Mouse (Mus musculus): ENCODE data around the gene Zscan21. TPM values are rescaled to one million over a fixed set of nuclear protein-coding genes. Genes with fewer than 3 reads are reported as not detected.

The Zscan21 gene
- total RNA-seq (2014; rRNA removed) (8.9 and 10.2 TPM in 2 replicates), polyA plus RNA-seq (2012; rRNA removed) (6.0 and 6.8 TPM in 2 replicates)

DNA sequence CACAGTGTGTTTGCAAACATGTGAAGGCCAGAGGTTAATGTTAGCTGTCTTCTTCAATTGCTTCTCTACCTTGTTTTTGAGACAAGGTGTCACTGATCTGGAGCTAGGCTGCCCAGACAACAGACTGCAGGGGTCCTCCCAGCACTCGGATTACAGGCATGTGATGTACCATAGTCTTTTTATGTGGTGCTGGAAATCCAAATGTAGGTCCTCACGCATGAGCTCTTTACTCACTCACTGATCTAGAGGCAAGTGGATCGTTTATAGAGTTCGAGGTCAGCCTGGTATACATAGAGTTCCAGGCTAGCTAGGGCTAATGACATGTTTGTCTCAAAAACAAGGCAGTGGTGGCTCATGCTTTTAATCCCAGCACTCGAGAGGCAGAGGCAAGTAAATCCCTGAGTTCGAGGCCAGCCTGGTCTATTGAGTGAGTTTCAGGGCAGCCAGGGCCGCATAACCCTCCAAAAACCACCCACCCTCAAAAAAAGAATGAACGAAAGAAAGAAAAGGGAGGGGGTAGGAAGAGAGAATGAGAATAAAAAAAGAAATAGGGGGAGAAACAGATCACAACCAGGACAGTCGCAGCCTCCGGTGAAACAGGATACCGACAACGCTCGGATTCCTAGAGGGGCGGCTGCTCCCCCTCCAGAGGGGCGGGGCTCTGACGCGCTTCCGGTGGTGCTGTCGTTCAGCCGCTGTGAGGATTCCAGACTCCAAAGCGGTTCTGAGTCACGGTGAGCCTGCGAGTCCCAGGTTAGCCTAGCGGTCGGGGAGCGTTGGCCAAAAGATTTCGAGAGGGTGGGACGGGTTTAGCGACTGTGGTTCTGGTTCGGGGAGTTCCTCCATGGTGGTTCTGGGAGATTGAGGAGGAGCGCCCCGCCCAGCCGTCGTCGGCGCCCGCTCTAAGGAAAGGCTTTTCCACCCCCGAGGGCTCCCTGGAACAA is at the start of gene Zscan21:
Gene Zscan21, plus strand, starts transcription at position 649 of the 944 bp plus-strand sequence.
- peak within 1 kb of the TSS; percentile 86 for H3K27ac ChIP-seq (replicated peaks; ENCODE audit: insufficient read depth, low read depth, low read length)
- H3K27me3 ChIP-seq (ENCODE audit: control insufficient read depth, insufficient read depth, low read length) = no peaks in the 10 kb centered on the region
- no peaks in the 10 kb centered on the region; the same call in 1 of the 2 replicates for H3K79me2 ChIP-seq (ENCODE audit: control insufficient read depth, insufficient read depth, low read length)
- H3K9ac ChIP-seq (ENCODE audit: low read depth, low read length) = peak within 1 kb of the TSS; percentile 80
- WGBS = 5% methylated on average over 38 of the region's 38 CpGs
- DNase-seq (ENCODE audit: extremely low read depth, low read depth, low spot score) = peak; percentile 85
- peaks cover 2% of the 10 kb centered on the region; the same call in 1 of the 2 replicates for H3K36me3 ChIP-seq (ENCODE audit: control insufficient read depth, insufficient read depth, low read length)
- H3K4me1 ChIP-seq (ENCODE audit: control insufficient read depth, insufficient read depth, low read length) = peaks cover 11% of the 10 kb centered on the region
- H3K4me3 ChIP-seq (ENCODE audit: insufficient read depth, low read depth, low read length) = peak within 1 kb of the TSS; percentile 74
- TF ChIP-seq CTCF (IDR thresholded peaks at IDR 0.05; ENCODE audit: low read depth, low read length) (peak; percentile 18; the same call in 1 of the 2 replicates), POLR2A (IDR thresholded peaks at IDR 0.05; ENCODE audit: extremely low read depth, insufficient read depth, low read length) (peak; percentile 85)

DNA sequence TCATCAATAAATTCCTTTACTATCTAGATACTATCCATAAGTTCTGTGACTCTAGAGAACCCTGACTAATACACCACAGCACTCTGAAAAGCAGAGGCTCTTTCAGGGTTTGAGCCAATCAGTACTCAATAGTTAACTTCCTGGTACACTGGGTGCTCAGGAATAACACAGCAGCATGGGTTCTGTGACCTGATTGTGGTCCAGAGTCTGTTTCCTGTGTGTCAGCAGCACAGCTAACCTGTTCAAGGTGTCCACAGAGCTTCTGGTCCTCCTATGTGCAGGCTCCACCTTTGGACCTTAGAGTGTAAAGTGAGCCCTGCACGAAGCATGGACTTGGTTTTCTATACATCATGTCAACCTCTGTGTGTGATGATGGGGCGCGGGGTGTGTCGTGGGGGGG is 42.9 kb upstream of the Zscan21 start:
- WGBS = 87% methylated on average over 4 of the region's 4 CpGs
- no peaks in the 10 kb centered on the region for H3K36me3 ChIP-seq (ENCODE audit: control insufficient read depth, insufficient read depth, low read length)
- H3K79me2 ChIP-seq (ENCODE audit: control insufficient read depth, insufficient read depth, low read length) = no peaks in the 10 kb centered on the region
- no peak overlapping the region for H3K27ac ChIP-seq (replicated peaks; ENCODE audit: insufficient read depth, low read depth, low read length)
- H3K9ac ChIP-seq (ENCODE audit: low read depth, low read length) = no peak overlapping the region
- DNase-seq (ENCODE audit: extremely low read depth, low read depth, low spot score) = no peak
- H3K4me3 ChIP-seq (ENCODE audit: insufficient read depth, low read depth, low read length) = no peak overlapping the region
- H3K27me3 ChIP-seq (ENCODE audit: control insufficient read depth, insufficient read depth, low read length) = no peaks in the 10 kb centered on the region
- TF ChIP-seq CTCF (IDR thresholded peaks at IDR 0.05; ENCODE audit: low read depth, low read length) (no peak), POLR2A (IDR thresholded peaks at IDR 0.05; ENCODE audit: extremely low read depth, insufficient read depth, low read length) (no peak)
- H3K4me1 ChIP-seq (ENCODE audit: control insufficient read depth, insufficient read depth, low read length) = peaks cover 9% of the 10 kb centered on the region

DNA sequence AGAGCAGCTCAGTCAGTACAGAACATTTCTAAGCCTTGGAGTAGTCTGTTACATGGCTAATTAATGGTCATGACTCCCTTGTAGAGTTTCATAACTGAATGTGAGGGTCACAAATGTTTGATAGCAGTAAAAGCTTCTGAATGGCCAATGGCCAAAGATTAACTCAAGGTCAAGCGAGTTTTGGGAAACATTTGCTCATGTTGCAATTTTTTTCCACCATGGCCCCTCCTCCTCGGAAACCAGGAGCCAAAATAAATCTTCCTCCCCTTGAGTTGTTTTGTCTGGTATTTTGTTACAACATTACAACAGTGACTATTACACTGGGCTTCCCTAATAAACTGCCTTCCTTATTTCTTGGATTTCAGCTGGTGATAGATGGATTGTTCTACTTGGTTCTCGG is 41.0 kb upstream of the Zscan21 start:
- peaks cover 11% of the 10 kb centered on the region for H3K4me1 ChIP-seq (ENCODE audit: control insufficient read depth, insufficient read depth, low read length)
- no peaks in the 10 kb centered on the region for H3K27me3 ChIP-seq (ENCODE audit: control insufficient read depth, insufficient read depth, low read length)
- DNase-seq (ENCODE audit: extremely low read depth, low read depth, low spot score) = peak; percentile 98
- no peaks in the 10 kb centered on the region for H3K79me2 ChIP-seq (ENCODE audit: control insufficient read depth, insufficient read depth, low read length)
- 12% methylated on average over 3 of the region's 3 CpGs for WGBS
- no peaks in the 10 kb centered on the region for H3K36me3 ChIP-seq (ENCODE audit: control insufficient read depth, insufficient read depth, low read length)
- TF ChIP-seq POLR2A (IDR thresholded peaks at IDR 0.05; ENCODE audit: extremely low read depth, insufficient read depth, low read length) (no peak), CTCF (IDR thresholded peaks at IDR 0.05; ENCODE audit: low read depth, low read length) (no peak)
- peak overlapping the region; percentile 100 for H3K27ac ChIP-seq (replicated peaks; ENCODE audit: insufficient read depth, low read depth, low read length)
- no peak overlapping the region for H3K4me3 ChIP-seq (ENCODE audit: insufficient read depth, low read depth, low read length)
- H3K9ac ChIP-seq (ENCODE audit: low read depth, low read length) = peak overlapping the region; percentile 68

DNA sequence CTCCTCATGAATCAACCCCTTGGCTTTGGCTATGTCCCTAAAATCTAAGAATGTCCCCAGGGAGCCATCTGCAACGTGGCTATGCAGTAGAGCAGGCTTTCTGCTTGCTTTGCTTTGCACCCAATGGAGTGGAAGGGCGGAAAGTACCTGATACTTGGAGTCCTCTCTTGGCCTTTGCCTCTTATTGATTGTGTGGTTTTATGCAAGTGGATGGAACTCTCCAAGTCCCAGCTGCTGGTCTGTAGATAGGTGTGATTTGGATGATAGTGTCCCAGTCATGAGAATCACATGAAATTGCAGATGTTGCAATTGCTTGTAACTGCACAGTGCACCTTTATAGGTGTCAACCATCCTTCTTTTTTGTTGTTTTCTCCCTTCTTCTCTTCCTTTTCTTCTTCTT is 40.6 kb upstream of the Zscan21 start:
- no peaks in the 10 kb centered on the region for H3K79me2 ChIP-seq (ENCODE audit: control insufficient read depth, insufficient read depth, low read length)
- no peaks in the 10 kb centered on the region for H3K27me3 ChIP-seq (ENCODE audit: control insufficient read depth, insufficient read depth, low read length)
- TF ChIP-seq CTCF (IDR thresholded peaks at IDR 0.05; ENCODE audit: low read depth, low read length) (no peak), POLR2A (IDR thresholded peaks at IDR 0.05; ENCODE audit: extremely low read depth, insufficient read depth, low read length) (no peak)
- H3K9ac ChIP-seq (ENCODE audit: low read depth, low read length) = peak overlapping the region; percentile 68
- peak overlapping the region; percentile 100 for H3K27ac ChIP-seq (replicated peaks; ENCODE audit: insufficient read depth, low read depth, low read length)
- H3K4me3 ChIP-seq (ENCODE audit: insufficient read depth, low read depth, low read length) = no peak overlapping the region
- H3K4me1 ChIP-seq (ENCODE audit: control insufficient read depth, insufficient read depth, low read length) = peaks cover 11% of the 10 kb centered on the region
- 11% methylated on average over 2 of the region's 2 CpGs for WGBS
- H3K36me3 ChIP-seq (ENCODE audit: control insufficient read depth, insufficient read depth, low read length) = no peaks in the 10 kb centered on the region
- DNase-seq (ENCODE audit: extremely low read depth, low read depth, low spot score) = peak; percentile 99

DNA sequence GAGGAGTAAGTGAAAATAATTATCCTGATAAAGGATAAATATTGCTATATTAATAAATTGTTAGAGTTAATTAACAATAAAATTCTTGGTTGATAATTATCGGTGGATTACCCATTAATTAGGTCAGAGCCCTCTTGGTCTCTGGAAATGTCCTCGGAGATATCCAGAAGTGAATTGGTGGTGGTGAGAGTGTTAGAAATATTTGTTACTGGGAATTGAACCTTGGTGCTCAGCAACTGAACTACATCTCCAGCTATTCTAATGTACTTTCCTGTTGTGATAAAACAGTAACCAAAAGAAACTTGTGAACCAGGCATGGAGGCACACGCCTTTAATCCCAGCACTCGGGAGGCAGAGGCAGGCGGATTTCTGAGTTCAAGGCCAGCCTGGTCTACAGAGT is 36.2 kb upstream of the Zscan21 start:
- 52% methylated on average over 5 of the region's 5 CpGs for WGBS
- Histone ChIP-seq H3K27ac (replicated peaks; ENCODE audit: insufficient read depth, low read depth, low read length) (no peak overlapping the region), H3K79me2 (ENCODE audit: control insufficient read depth, insufficient read depth, low read length) (peaks cover 5% of the 10 kb centered on the region; the same call in 1 of the 2 replicates), H3K27me3 (ENCODE audit: control insufficient read depth, insufficient read depth, low read length) (no peaks in the 10 kb centered on the region), H3K4me3 (ENCODE audit: insufficient read depth, low read depth, low read length) (no peak overlapping the region), H3K4me1 (ENCODE audit: control insufficient read depth, insufficient read depth, low read length) (peaks cover 22% of the 10 kb centered on the region), H3K9ac (ENCODE audit: low read depth, low read length) (no peak overlapping the region), H3K36me3 (ENCODE audit: control insufficient read depth, insufficient read depth, low read length) (no peaks in the 10 kb centered on the region)
- peak; percentile 46 for DNase-seq (ENCODE audit: extremely low read depth, low read depth, low spot score)
- no peak for TF ChIP-seq POLR2A (IDR thresholded peaks at IDR 0.05; ENCODE audit: extremely low read depth, insufficient read depth, low read length)
- no peak for TF ChIP-seq CTCF (IDR thresholded peaks at IDR 0.05; ENCODE audit: low read depth, low read length)
